Mouse (Mus musculus) lung, postnatal 0 days (tissue): ENCODE data around the gene Nell1. TPM values are rescaled to one million over a fixed set of nuclear protein-coding genes. Genes with fewer than 3 reads are reported as not detected.

Experiments
- ATAC-seq: fragments of 200-750 bp; cut with Nextera tagmentation; 2 replicates; pipeline ENCODE4 v1.8.0; 2017; ENCODE audit warnings: moderate library complexity
- DNase-seq: peaks from one replicate; pipeline ENCODE4 v3.0.0-alpha.2; 2016; ENCODE audit warnings: low spot score
- H3K27ac ChIP-seq: fragments of 300-500 bp; sonication (generic); 2 replicates; pipeline ENCODE4 v1.5.1; 2014; ENCODE audit warnings: antibody characterized with exemption, mild to moderate bottlenecking, low read length, mixed read lengths
- H3K27me3 ChIP-seq: fragments of 300-500 bp; sonication (generic); replicated peaks from 2 replicates; pipeline ENCODE4 v1.6.1; 2014; ENCODE audit warnings: low read length, mixed read lengths; ENCODE audit not compliant: insufficient read depth
- H3K36me3 ChIP-seq: fragments of 300-500 bp; sonication (generic); 2 replicates; pipeline ENCODE4 v1.6.1; 2014; ENCODE audit warnings: low read length, mixed read lengths; ENCODE audit not compliant: insufficient read depth
- H3K4me1 ChIP-seq: fragments of 300-500 bp; sonication (generic); 2 replicates; pipeline ENCODE4 v1.6.1; 2014; ENCODE audit warnings: antibody characterized with exemption, low read depth, low read length, mixed read lengths; ENCODE audit not compliant: insufficient read depth
- H3K4me2 ChIP-seq: fragments of 300-500 bp; sonication (generic); replicated peaks from 2 replicates; pipeline ENCODE4 v1.6.1; 2014; ENCODE audit warnings: low read depth, mild to moderate bottlenecking, low read length, moderate library complexity, mixed read lengths
- H3K4me3 ChIP-seq: fragments of 300-500 bp; sonication (generic); 2 replicates; pipeline ENCODE4 v1.5.1; 2014; ENCODE audit warnings: low read depth, low read length
- H3K9ac ChIP-seq: fragments of 300-500 bp; sonication (generic); replicated peaks from 2 replicates; pipeline ENCODE4 v1.6.1; 2014; ENCODE audit warnings: low read depth, mild to moderate bottlenecking
- H3K9me3 ChIP-seq: fragments of 300-500 bp; sonication (generic); 2 replicates; pipeline ENCODE4 v1.6.1; 2016; ENCODE audit warnings: low read length, mixed read lengths
- CTCF ChIP-seq: IDR thresholded peaks from 2 replicates; pipeline ENCODE4 v1.5.1; 2016; ENCODE audit warnings: antibody characterized with exemption, mild to moderate bottlenecking
- EP300 ChIP-seq: IDR thresholded peaks from 2 replicates; pipeline ENCODE4 v1.6.1; 2016; ENCODE audit warnings: antibody characterized with exemption, mild to moderate bottlenecking, control low read depth
- WGBS: fragments of 180-500 bp; shearing (Covaris S2); extraction: QIAGEN DNeasy Blood & Tissue Kit; methylation state at CpG from one replicate; pipeline ENCODE4 v1.1.7; 2014; 5-methylcytosine and 5-hydroxymethylcytosine counted together
- polyA plus RNA-seq: library from polyadenylated mRNA; unstranded; fragments of >200 nt; fragmentation: Nextera tagmentation; extraction: Ambion mirVana; gene quantifications from 2 replicates; pipeline ENCODE4 v1.2.1, GENCODE M21; 2015

Gene Nell1
- polyA plus RNA-seq, 1 experiment from 2014 or later: 3.2 TPM

- Histone ChIP-seq H3K9ac (no peak overlapping the region), H3K36me3 (no peaks in the 10 kb centered on the region), H3K27ac (no peak overlapping the region), H3K4me1 (no peaks in the 10 kb centered on the region), H3K9me3 (no peaks in the 10 kb centered on the region), H3K4me3 (no peak overlapping the region), H3K4me2 (no peak overlapping the region), H3K27me3 (no peaks in the 10 kb centered on the region)
- 82% methylated on average over 5 of the region's 5 CpGs for WGBS
- DNase-seq (no peak), ATAC-seq (no peak)
- TF ChIP-seq EP300 (no peak), CTCF (no peak)
Measured at GRCm38 (mm10) chr7:50338226-50338625, 363.6 kb downstream of the Nell1 start.

GRCm38 (mm10) chr7:50338757-50339156, 364.1 kb downstream of the Nell1 start:
- ATAC-seq (no peak), DNase-seq (no peak)
- WGBS: 70% methylated on average over 5 of the region's 5 CpGs

GRCm38 (mm10) chr7:50351564-50351963, 376.9 kb downstream of the Nell1 start:
- no peak for TF ChIP-seq CTCF
- TF ChIP-seq EP300: no peak

More at GRCm38 (mm10) chr7:50338757-50339156, 364.1 kb downstream of the Nell1 start:
- TF ChIP-seq EP300 (no peak), CTCF (no peak)
- no peak overlapping the region for H3K27ac ChIP-seq
- no peak overlapping the region for H3K4me3 ChIP-seq
- no peak overlapping the region for H3K9ac ChIP-seq
- H3K4me1 ChIP-seq: no peaks in the 10 kb centered on the region
- no peak overlapping the region for H3K4me2 ChIP-seq
- H3K9me3 ChIP-seq: no peaks in the 10 kb centered on the region
- H3K36me3 ChIP-seq: no peaks in the 10 kb centered on the region
- no peaks in the 10 kb centered on the region for H3K27me3 ChIP-seq

GRCm38 (mm10) chr7:50357213-50357612, 382.5 kb downstream of the Nell1 start:
- 0% methylated on average over 2 of the region's 2 CpGs for WGBS

More at GRCm38 (mm10) chr7:50351564-50351963, 376.9 kb downstream of the Nell1 start:
- no peaks in the 10 kb centered on the region for H3K4me1 ChIP-seq
- H3K4me2 ChIP-seq: no peak overlapping the region
- H3K9me3 ChIP-seq: no peaks in the 10 kb centered on the region
- H3K27me3 ChIP-seq: no peaks in the 10 kb centered on the region
- H3K4me3 ChIP-seq: no peak overlapping the region
- no peaks in the 10 kb centered on the region for H3K36me3 ChIP-seq
- H3K27ac ChIP-seq: no peak overlapping the region
- H3K9ac ChIP-seq: no peak overlapping the region
- ATAC-seq: no peak
- WGBS: 51% methylated on average over 2 of the region's 2 CpGs
- no peak for DNase-seq

GRCm38 (mm10) chr7:50362039-50362438, 387.4 kb downstream of the Nell1 start:
- DNase-seq (no peak), ATAC-seq (no peak)
- Histone ChIP-seq H3K27me3 (no peaks in the 10 kb centered on the region), H3K4me3 (no peak overlapping the region), H3K9ac (no peak overlapping the region), H3K4me1 (no peaks in the 10 kb centered on the region), H3K9me3 (no peaks in the 10 kb centered on the region), H3K4me2 (no peak overlapping the region), H3K27ac (no peak overlapping the region), H3K36me3 (no peaks in the 10 kb centered on the region)
- TF ChIP-seq CTCF (no peak), EP300 (no peak)
- WGBS: 43% methylated on average over 2 of the region's 2 CpGs

More at GRCm38 (mm10) chr7:50357213-50357612, 382.5 kb downstream of the Nell1 start:
- Histone ChIP-seq H3K4me2 (no peak overlapping the region), H3K9ac (no peak overlapping the region), H3K36me3 (no peaks in the 10 kb centered on the region), H3K4me3 (no peak overlapping the region), H3K27ac (no peak overlapping the region), H3K9me3 (no peaks in the 10 kb centered on the region), H3K27me3 (no peaks in the 10 kb centered on the region), H3K4me1 (no peaks in the 10 kb centered on the region)
- ATAC-seq: no peak; the same call in 1 of the 2 replicates
- TF ChIP-seq EP300 (no peak), CTCF (no peak)
- no peak for DNase-seq

GRCm38 (mm10) chr7:50374876-50375275, 400.2 kb downstream of the Nell1 start:
- H3K4me1 ChIP-seq: no peaks in the 10 kb centered on the region
- DNase-seq (no peak), ATAC-seq (no peak)
- no peaks in the 10 kb centered on the region for H3K27me3 ChIP-seq
- no peak overlapping the region for H3K4me2 ChIP-seq
- 74% methylated on average over 4 of the region's 4 CpGs for WGBS
- no peaks in the 10 kb centered on the region for H3K9me3 ChIP-seq
- TF ChIP-seq EP300 (no peak), CTCF (no peak)
- no peak overlapping the region for H3K4me3 ChIP-seq
- H3K9ac ChIP-seq: no peak overlapping the region
- no peaks in the 10 kb centered on the region for H3K36me3 ChIP-seq
- H3K27ac ChIP-seq: no peak overlapping the region

- no peaks in the 10 kb centered on the region for H3K4me1 ChIP-seq
- 26% methylated on average over 2 of the region's 2 CpGs for WGBS
- ATAC-seq (no peak), DNase-seq (no peak)
- no peak overlapping the region for H3K9ac ChIP-seq
- no peaks in the 10 kb centered on the region for H3K27me3 ChIP-seq
- H3K4me3 ChIP-seq: no peak overlapping the region
- H3K9me3 ChIP-seq: no peaks in the 10 kb centered on the region
- TF ChIP-seq CTCF (no peak), EP300 (no peak)
- no peaks in the 10 kb centered on the region for H3K36me3 ChIP-seq
- H3K27ac ChIP-seq: no peak overlapping the region
- H3K4me2 ChIP-seq: no peak overlapping the region
Measured at GRCm38 (mm10) chr7:50410421-50410820, 435.8 kb downstream of the Nell1 start.
